Mouse (Mus musculus) lung, embryonic 15.5 days (tissue): ENCODE measurements around the gene Esrrg. TPM values are rescaled to one million over a fixed set of nuclear protein-coding genes. Genes with fewer than 3 reads are reported as not detected.

Source experiments
- ATAC-seq: fragments of 200-750 bp; cut with Nextera tagmentation; 2 replicates; pipeline ENCODE4 v1.8.0; 2017; ENCODE audit warnings: moderate number of reproducible peaks, borderline replicate concordance; ENCODE audit not compliant: low FRiP score, low TSS enrichment; ENCODE audit errors: extremely low read depth
- H3K27ac ChIP-seq: fragments of 300-500 bp; sonication (generic); 2 replicates; pipeline ENCODE4 v1.5.1; 2015; ENCODE audit warnings: moderate library complexity, mild to moderate bottlenecking, inconsistent platforms
- H3K27me3 ChIP-seq: fragments of 300-500 bp; sonication (generic); 2 replicates; pipeline ENCODE4 v1.6.1; 2015; ENCODE audit warnings: inconsistent platforms
- H3K36me3 ChIP-seq: fragments of 300-500 bp; sonication (generic); 2 replicates; pipeline ENCODE4 v1.6.1; 2015; ENCODE audit warnings: inconsistent platforms
- H3K4me1 ChIP-seq: fragments of 300-500 bp; sonication (generic); 2 replicates; pipeline ENCODE4 v1.6.1; 2015; ENCODE audit warnings: inconsistent platforms
- H3K4me2 ChIP-seq: fragments of 300-500 bp; sonication (generic); 2 replicates; pipeline ENCODE4 v1.6.1; 2015; ENCODE audit warnings: inconsistent platforms, mild to moderate bottlenecking, moderate library complexity
- H3K4me3 ChIP-seq: fragments of 300-500 bp; sonication (generic); 2 replicates; pipeline ENCODE4 v1.5.1; 2015; ENCODE audit warnings: mild to moderate bottlenecking, inconsistent platforms
- H3K9ac ChIP-seq: fragments of 300-500 bp; sonication (generic); 2 replicates; pipeline ENCODE4 v1.6.1; 2015; ENCODE audit warnings: inconsistent platforms
- H3K9me3 ChIP-seq: fragments of 300-500 bp; sonication (generic); 2 replicates; pipeline ENCODE4 v1.6.1; 2016; ENCODE audit warnings: inconsistent platforms
- WGBS: fragments of 180-500 bp; shearing (Covaris S2); methylation state at CpG from one replicate; pipeline ENCODE4 v1.1.7; 2015; 5-methylcytosine and 5-hydroxymethylcytosine counted together
- polyA plus RNA-seq: library from polyadenylated mRNA; unstranded; fragments of >200 nt; fragmentation: Nextera tagmentation; extraction: Ambion mirVana; gene quantifications from 2 replicates; pipeline ENCODE4 v1.2.1, GENCODE M21; 2015

The Esrrg gene
- polyA plus RNA-seq, 1 experiment from 2014 or later, result 2.1 TPM

DNA sequence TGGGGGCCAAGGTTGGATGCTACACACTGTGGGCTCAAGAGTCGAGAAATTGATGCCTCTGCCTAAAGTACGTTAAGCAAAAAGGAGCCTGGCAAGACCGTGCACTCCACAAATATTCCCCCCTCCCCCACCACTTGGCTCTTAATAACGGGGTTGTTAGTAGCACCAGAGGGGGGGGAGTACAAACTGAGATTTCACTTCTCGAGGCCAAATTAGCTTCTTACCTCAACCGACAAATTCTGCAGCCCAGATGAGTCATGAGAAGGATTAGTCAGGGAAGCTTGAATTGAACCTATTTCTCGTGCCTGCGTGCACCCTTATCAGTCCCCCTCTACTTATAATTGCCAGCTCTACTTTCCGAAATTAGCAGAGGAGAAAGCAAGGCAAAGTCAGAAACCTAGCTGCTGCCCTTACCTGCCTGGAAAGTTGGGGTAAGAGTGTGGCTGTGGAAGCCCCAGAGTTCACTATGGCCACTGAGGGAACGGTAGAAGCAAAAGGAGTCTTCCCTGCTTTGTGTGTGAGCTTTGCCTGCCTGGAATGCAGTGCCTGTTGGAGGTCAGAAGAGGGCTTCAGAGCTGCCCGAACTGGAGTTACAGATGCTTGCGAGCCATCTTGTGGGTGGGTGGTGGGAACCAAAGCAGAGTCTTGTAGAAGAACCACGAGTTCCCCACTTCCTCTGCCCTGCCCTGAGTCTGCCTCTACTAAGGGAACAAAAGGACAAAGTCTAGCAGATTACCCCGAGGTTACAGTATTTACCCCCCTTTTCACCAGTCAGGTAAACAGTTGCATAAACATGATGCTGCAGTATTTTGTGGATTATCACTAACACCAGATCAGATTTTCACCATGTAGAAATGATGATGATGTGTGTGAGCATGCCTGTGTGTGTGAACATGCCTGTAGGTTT lies 409.6 kb downstream of the Esrrg start:
- H3K9me3 ChIP-seq, result no peaks in the 10 kb centered on the region
- no peaks in the 10 kb centered on the region for H3K36me3 ChIP-seq
- no peak for ATAC-seq
- no peak overlapping the region for H3K4me3 ChIP-seq
- no peak overlapping the region for H3K27ac ChIP-seq
- no peak overlapping the region for H3K4me2 ChIP-seq
- H3K9ac ChIP-seq, result no peak overlapping the region
- H3K4me1 ChIP-seq, result no peaks in the 10 kb centered on the region
- 49% methylated on average over 14 of the region's 14 CpGs for WGBS
- no peaks in the 10 kb centered on the region for H3K27me3 ChIP-seq

DNA sequence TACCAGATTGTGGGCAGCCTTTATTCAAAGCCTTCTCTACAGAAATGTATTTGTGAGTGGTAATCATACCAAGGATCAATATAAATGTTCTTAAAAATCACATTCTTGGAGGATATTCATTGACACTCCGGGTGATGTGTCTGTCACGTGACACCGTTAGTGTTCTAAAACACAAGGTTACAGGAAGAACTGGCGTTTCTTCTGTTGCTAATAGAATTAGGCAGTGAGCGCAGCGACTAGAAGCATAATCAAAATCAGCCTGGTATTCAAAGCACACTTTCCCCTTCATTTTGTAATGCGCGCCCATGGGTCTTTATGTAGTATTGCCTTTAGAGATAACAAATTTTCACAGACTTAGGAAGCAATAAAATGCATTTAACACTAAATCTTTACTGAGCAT lies 420.6 kb downstream of the Esrrg start:
- no peaks in the 10 kb centered on the region for H3K36me3 ChIP-seq
- no peak overlapping the region for H3K27ac ChIP-seq
- H3K9me3 ChIP-seq, result no peaks in the 10 kb centered on the region
- no peak for ATAC-seq
- no peaks in the 10 kb centered on the region for H3K4me1 ChIP-seq
- no peaks in the 10 kb centered on the region for H3K27me3 ChIP-seq
- no peak overlapping the region for H3K9ac ChIP-seq
- H3K4me3 ChIP-seq, result no peak overlapping the region
- H3K4me2 ChIP-seq, result no peak overlapping the region
- 76% methylated on average over 8 of the region's 8 CpGs for WGBS

DNA sequence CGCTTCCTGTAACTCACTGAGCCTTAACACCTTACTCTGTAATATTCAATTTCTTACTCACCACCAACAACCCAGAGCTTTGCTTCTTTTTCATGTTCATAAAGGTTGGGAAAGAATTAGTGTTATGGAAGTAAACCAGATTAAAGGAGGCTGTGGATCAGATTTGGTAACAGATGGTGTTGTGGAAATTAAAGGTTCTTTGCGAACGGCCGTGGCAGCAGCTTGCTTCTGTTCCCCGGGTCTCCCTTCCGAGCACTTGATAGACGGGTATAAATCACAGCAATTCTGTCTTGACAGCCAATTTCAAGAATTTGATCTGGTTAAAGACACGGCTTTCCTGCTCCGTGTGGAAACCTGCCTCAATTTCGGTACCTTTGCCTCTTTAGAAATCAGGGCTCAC lies 421.5 kb downstream of the Esrrg start:
- no peak overlapping the region for H3K9ac ChIP-seq
- H3K4me3 ChIP-seq, result no peak overlapping the region
- no peaks in the 10 kb centered on the region for H3K27me3 ChIP-seq
- 49% methylated on average over 10 of the region's 10 CpGs for WGBS
- H3K4me2 ChIP-seq, result no peak overlapping the region
- no peak overlapping the region for H3K27ac ChIP-seq
- no peaks in the 10 kb centered on the region for H3K9me3 ChIP-seq
- H3K4me1 ChIP-seq, result no peaks in the 10 kb centered on the region
- H3K36me3 ChIP-seq, result no peaks in the 10 kb centered on the region
- ATAC-seq, result no peak

DNA sequence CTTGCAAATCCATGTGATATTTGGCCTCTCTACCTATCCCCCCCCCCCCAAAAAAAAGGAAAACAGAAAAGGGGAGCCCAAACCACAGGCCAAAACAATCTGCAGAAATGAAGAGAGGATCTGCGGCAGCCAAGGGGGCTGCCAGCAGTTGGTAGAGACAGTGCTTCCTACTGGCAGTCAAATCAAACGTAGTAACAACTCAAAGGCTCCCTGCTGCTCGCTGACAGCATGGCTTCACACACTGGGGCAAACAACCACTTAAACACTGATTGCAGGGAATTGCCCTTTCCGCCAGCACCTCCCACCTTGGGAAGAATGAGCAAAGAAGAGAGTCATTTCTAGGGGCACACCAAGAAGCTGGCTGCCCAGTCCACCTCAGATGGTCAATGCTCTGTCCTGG lies 422.7 kb downstream of the Esrrg start:
- no peak for ATAC-seq
- 41% methylated on average over 4 of the region's 4 CpGs for WGBS

DNA sequence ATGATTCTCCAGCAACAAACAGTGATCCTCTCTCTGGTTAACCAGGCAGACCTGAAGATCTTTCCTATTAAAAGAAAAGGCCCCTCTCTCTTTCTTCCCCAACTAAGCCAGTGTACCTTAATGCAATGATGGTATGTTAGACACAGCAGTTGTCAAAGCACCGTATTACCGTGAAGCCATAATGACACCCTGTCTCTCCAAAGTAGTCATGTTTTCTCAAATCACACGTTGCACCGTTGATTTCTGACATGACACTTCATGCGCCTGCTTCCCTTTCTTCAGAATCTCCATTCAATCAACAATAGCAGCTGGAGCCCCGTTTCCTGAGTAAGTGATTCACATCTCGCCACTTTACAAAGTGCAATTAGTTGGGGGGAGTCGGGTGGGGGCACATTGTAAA lies 427.4 kb downstream of the Esrrg start:
- Histone ChIP-seq H3K36me3 (no peaks in the 10 kb centered on the region), H3K4me1 (no peaks in the 10 kb centered on the region), H3K9ac (no peak overlapping the region), H3K9me3 (no peaks in the 10 kb centered on the region), H3K27ac (no peak overlapping the region), H3K4me2 (no peak overlapping the region), H3K27me3 (no peaks in the 10 kb centered on the region), H3K4me3 (no peak overlapping the region)
- 39% methylated on average over 8 of the region's 8 CpGs for WGBS
- ATAC-seq, result no peak

More for the DNA sequence above, 422.7 kb downstream of the Esrrg start:
- Histone ChIP-seq H3K27ac (no peak overlapping the region), H3K9ac (no peak overlapping the region), H3K4me2 (no peak overlapping the region), H3K4me3 (no peak overlapping the region), H3K4me1 (no peaks in the 10 kb centered on the region), H3K36me3 (no peaks in the 10 kb centered on the region), H3K27me3 (no peaks in the 10 kb centered on the region), H3K9me3 (no peaks in the 10 kb centered on the region)

DNA sequence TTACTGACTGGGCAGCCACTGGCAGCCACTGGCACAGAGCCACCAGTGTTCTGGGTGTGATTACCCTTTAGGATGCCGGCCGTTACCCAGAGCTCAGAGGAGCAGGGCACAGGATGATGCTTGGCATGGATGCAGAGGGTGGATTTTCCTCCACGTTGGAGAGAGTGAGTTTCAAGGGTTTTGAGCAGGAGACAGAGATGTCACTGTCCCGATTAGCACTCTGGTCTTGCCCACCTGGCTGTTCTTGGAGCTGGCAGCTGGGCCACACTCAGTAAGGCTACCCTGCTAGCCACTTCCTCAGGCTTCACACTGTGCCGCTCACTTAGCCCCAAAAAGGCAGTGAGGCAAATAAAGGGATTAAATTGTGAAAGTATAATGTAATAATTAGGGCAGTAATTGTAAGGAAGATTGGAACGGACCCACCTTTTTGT lies 438.1 kb downstream of the Esrrg start:
- no peak overlapping the region for H3K9ac ChIP-seq
- no peak for ATAC-seq
- H3K27me3 ChIP-seq, result no peaks in the 10 kb centered on the region
- H3K9me3 ChIP-seq, result no peaks in the 10 kb centered on the region
- H3K36me3 ChIP-seq, result no peaks in the 10 kb centered on the region
- no peaks in the 10 kb centered on the region for H3K4me1 ChIP-seq
- H3K4me2 ChIP-seq, result no peak overlapping the region
- 80% methylated on average over 6 of the region's 6 CpGs for WGBS
- no peak overlapping the region for H3K4me3 ChIP-seq
- no peak overlapping the region for H3K27ac ChIP-seq

DNA sequence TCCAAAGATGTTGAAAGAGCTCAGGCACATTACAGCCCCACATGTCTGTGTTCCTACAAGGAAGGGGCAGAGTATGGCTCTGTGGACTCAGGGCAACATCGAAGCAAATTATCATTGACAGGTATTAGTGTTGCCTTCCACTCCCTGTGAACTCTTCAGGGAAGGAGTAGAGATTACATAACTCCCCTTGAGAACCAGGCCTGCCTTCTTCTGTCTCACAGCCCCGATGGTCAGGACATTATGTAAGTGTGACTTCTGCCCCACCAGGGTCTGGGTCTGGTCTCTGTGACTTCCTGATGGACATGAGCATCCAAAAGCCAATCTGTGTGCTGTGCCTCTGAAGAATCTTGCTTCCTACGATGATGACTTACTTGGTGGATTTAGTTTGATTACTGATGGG lies 438.6 kb downstream of the Esrrg start:
- Histone ChIP-seq H3K4me1 (no peaks in the 10 kb centered on the region), H3K9ac (no peak overlapping the region), H3K4me3 (no peak overlapping the region), H3K36me3 (no peaks in the 10 kb centered on the region), H3K9me3 (no peaks in the 10 kb centered on the region), H3K27me3 (no peaks in the 10 kb centered on the region), H3K27ac (no peak overlapping the region), H3K4me2 (no peak overlapping the region)
- no peak for ATAC-seq
- 71% methylated on average over 3 of the region's 3 CpGs for WGBS

DNA sequence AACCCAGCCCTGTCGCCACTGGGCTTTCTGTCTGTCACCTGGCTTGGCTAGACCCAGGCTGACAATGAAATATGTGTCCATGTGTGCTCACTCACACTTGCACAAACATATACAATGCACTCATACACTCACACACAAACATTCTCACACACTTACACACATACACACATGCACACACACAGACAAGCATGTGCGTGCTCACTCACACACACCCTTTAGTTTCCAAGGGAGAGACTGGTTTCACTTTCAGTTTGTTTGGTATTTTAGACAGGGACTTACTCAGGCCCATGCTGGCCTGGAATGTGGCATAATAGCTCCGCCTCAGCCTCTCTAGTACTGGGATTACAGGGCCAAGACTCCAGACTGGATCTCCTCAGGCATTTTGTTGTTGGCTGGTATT lies 447.3 kb downstream of the Esrrg start:
- no peak overlapping the region for H3K27ac ChIP-seq
- ATAC-seq, result peak; percentile 39; the same call in 1 of the 2 replicates
- H3K4me2 ChIP-seq, result no peak overlapping the region
- no peaks in the 10 kb centered on the region for H3K36me3 ChIP-seq
- WGBS, result 54% methylated on average over 3 of the region's 3 CpGs
- no peak overlapping the region for H3K4me3 ChIP-seq
- no peaks in the 10 kb centered on the region for H3K4me1 ChIP-seq
- H3K9me3 ChIP-seq, result no peaks in the 10 kb centered on the region
- H3K9ac ChIP-seq, result no peak overlapping the region
- H3K27me3 ChIP-seq, result no peaks in the 10 kb centered on the region

DNA sequence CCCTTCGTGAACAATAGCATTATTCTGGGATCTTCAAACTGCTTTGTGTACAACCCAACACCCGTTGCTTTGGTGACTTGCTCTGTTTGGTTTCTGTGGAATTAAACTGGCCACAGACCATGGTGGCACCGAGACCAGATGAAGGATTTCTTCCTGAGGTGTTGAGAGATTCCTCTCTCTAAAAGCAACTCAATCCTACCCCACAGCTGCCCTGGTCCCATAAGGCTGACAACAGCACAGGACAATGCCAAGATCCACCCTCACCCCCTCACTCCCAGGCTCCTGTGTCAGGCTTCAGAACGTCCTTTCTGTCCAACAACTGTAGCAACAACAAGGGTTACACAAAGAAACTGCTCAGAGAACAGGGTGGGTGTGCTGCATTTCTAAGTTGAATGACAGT lies 449.3 kb downstream of the Esrrg start:
- H3K9ac ChIP-seq, result no peak overlapping the region
- no peak overlapping the region for H3K27ac ChIP-seq
- H3K9me3 ChIP-seq, result no peaks in the 10 kb centered on the region
- H3K36me3 ChIP-seq, result no peaks in the 10 kb centered on the region
- no peak overlapping the region for H3K4me3 ChIP-seq
- no peak overlapping the region for H3K4me2 ChIP-seq
- no peak for ATAC-seq
- WGBS, result 55% methylated on average over 4 of the region's 4 CpGs
- H3K4me1 ChIP-seq, result no peaks in the 10 kb centered on the region
- H3K27me3 ChIP-seq, result no peaks in the 10 kb centered on the region

DNA sequence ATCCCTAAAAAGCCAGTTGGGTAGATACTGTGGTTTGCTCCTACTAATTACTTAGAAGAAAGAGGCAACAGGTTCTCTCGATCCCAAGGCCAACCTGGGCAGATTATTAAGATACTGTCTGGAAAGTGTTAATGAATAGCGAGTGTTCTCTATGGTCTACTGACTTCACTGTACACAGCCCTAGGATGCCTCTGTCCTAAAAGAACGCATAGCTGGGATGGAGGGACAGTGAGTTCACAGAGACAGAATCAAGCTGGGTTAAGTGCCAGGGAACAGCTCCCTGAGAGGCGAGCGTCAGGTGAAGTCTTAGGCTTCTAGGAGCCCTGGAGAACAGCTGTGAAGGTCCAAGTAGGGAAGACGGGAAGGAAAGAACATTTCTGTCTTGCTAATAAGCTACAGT lies 450.4 kb downstream of the Esrrg start:
- no peaks in the 10 kb centered on the region for H3K27me3 ChIP-seq
- H3K4me1 ChIP-seq, result no peaks in the 10 kb centered on the region
- H3K36me3 ChIP-seq, result no peaks in the 10 kb centered on the region
- H3K4me2 ChIP-seq, result no peak overlapping the region
- no peaks in the 10 kb centered on the region for H3K9me3 ChIP-seq
- no peak for ATAC-seq
- no peak overlapping the region for H3K27ac ChIP-seq
- no peak overlapping the region for H3K4me3 ChIP-seq
- WGBS, result 86% methylated on average over 6 of the region's 6 CpGs
- no peak overlapping the region for H3K9ac ChIP-seq

DNA sequence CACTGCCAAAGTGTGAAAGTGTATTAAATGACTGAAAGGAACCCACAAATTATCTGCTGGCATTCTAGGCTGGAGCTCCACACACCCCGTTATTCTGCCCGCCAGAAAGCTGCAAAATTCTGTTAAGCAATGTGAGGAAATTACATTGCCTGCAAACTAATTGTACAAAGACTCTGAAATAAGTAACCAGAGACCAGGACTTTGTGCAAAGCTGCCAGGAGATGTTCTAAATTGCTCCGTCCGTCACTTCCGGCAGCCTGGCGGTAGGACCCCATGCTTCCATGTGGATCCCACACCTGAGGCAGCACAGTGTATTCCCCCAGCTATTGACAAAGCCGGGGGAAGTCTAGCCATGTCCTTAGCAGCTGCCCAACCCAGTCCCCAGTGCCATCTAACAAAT lies 451.9 kb downstream of the Esrrg start:
- Histone ChIP-seq H3K27me3 (no peaks in the 10 kb centered on the region), H3K9me3 (no peaks in the 10 kb centered on the region), H3K9ac (no peak overlapping the region), H3K27ac (no peak overlapping the region), H3K4me1 (no peaks in the 10 kb centered on the region), H3K4me2 (no peak overlapping the region), H3K4me3 (no peak overlapping the region), H3K36me3 (no peaks in the 10 kb centered on the region)
- ATAC-seq, result no peak
- 84% methylated on average over 7 of the region's 7 CpGs for WGBS

DNA sequence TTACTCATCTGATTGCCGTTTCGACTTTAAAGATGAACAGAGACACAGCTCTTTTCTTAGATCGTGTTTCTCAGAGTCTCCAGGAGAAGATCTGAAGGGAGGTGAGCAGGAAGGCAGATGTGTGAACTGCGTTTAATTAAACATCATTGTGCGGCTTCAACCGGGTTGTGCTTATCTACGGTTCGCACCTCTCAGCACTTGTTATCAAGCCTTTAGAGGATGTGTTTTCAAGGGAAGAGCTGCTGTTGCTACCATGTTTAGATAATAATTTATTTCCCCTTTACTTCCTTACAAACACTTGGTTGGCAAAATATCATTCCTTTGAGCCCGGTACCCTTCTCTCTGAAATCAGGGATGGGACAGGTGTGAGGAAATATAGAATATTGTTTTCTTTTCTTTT lies 460.2 kb downstream of the Esrrg start:
- H3K27me3 ChIP-seq, result no peaks in the 10 kb centered on the region
- no peaks in the 10 kb centered on the region for H3K9me3 ChIP-seq
- H3K4me3 ChIP-seq, result no peak overlapping the region
- no peak overlapping the region for H3K4me2 ChIP-seq
- no peaks in the 10 kb centered on the region for H3K36me3 ChIP-seq
- ATAC-seq, result no peak
- no peak overlapping the region for H3K9ac ChIP-seq
- no peak overlapping the region for H3K27ac ChIP-seq
- WGBS, result 56% methylated on average over 9 of the region's 9 CpGs
- H3K4me1 ChIP-seq, result no peaks in the 10 kb centered on the region

DNA sequence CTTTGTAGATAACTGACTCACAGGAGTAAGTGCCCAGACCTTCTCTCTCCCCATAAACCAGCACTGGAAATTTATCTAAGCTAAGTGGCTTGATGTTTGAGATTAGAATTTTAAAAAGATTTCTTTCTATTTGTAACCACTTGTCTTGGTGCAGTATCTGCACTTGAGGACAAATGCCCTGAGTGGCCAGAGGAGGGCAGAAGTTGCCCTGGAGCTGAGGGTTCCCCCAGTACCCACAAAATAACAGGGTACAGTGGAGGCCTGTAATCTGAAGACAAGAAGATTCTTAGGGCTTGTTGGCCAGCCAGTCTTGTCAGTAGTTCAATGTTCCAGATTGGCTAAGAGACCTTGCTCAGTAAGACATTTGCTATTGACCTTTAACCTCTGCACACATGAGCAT lies 461.3 kb downstream of the Esrrg start:
- Histone ChIP-seq H3K4me3 (no peak overlapping the region), H3K9me3 (no peaks in the 10 kb centered on the region), H3K4me1 (no peaks in the 10 kb centered on the region), H3K27ac (no peak overlapping the region), H3K4me2 (no peak overlapping the region), H3K27me3 (no peaks in the 10 kb centered on the region), H3K36me3 (no peaks in the 10 kb centered on the region), H3K9ac (no peak overlapping the region)
- no peak for ATAC-seq
